Mouse (Mus musculus): ENCODE measurements around the gene Olfr1181. TPM values are rescaled to one million over a fixed set of nuclear protein-coding genes. Genes with fewer than 3 reads are reported as not detected.
"Not testable (repeated sequence)": the region's sequence is repeated elsewhere in the genome, so short reads cannot be mapped to it uniquely, and the experiment has no call there.

The Olfr1181 gene
- total RNA-seq (2021), result not detected
- long read RNA-seq, experiment 1, result 0 reads
- long read RNA-seq, experiment 2, result 0 reads

DNA sequence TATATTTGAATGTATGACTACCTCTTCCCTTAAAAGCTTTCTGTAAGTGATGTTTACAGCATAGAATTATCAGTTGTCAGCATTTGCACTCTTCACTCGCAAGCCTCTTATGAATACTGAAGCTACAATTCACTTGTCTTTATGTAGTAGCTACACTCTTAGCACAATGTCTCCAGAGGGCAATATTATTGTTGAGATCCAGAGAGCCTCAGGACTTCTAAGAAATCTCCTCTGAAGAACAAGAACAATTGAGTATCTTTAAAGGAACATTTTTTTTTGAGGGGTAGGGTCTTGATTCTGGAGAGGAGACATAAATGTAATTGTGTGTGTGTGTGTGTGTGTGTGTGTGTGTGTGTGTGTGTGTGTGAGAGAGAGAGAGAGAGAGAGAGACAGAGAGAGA, at the start of gene Olfr1181:
Gene Olfr1181 (minus strand): TSS at position 101 of the 400 bp plus-strand sequence.
- DNase-seq (ENCODE audit: low spot score in 2 of 2), result no peak
- intact Hi-C loops (cut with DNase I), result no loop called here

DNA sequence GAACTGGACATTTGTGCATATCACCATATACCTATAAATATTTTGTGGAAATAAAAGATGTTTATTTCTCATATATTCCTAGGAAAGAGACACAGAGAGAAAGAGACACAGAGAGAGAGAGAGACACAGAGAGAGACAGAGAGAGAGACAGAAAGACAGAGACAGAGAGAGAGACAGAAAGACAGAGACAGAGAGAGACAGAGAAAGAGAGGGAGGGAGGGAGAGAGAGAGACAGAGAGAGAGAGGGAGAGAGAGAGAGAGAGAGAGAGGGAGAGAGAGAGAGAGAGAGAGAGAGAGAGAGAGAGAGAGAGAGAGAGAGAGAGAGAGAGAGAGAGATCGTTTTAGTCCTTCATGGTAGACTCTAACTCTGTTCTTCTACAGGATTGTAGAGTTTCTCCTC, 28.6 kb upstream of the Olfr1181 start, which contains the start of gene Olfr1183:
Gene Olfr1183 (plus strand): TSS at position 301 of the 400 bp plus-strand sequence.
- intact Hi-C loops (cut with DNase I), result not testable (repeated sequence)

DNA sequence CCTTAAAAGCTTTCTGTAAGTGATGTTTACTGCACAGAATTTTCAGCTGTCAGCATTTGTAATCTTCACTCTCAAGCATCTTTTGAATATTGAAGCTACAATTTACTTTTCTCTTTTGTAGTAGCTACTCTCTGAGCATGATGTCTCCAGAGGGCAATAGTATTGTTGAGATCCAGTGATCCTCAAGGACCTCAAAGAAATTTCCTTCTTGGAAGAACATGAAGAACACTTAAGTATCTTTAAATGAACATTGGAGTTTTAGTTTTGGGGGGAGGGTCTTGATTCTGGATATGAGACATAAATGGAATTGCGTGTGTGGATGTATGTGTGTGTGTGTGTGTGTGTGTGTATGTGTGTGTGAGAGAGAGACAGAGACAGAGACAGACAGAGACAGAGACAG, 23.1 kb upstream of the Olfr1181 start, which contains the start of gene Gm13757:
Gene Gm13757 (minus strand): TSS at position 101 of the 400 bp plus-strand sequence.
- intact Hi-C loops (cut with DNase I), result no loop called here
- DNase-seq (ENCODE audit: low spot score in 2 of 2), result no peak

More for the DNA sequence above, 28.6 kb upstream of the Olfr1181 start, which contains the start of gene Olfr1183:
- not testable (repeated sequence) for DNase-seq (ENCODE audit: low spot score in 2 of 2)

DNA sequence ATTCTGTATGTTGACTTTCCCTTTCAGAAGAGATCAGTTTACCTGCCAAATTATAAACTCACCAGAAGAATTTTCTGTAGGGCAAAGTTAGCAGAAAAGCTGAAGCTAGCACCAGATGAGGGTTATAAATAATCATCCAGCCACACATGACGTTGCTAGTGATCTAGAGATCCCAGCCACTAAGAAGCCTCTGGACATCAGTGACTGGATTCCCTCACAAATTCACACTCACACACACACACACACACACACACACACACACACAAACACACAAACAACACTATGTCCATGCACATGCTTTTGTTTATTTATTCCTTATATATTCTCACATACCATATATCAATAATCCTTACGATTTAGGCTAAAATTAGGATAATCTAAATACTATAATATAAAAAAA, 6.9 kb downstream of the Olfr1181 start, which contains the start of gene Olfr1180:
Gene Olfr1180 (minus strand): TSS at position 101 of the 400 bp plus-strand sequence.
- no peak for DNase-seq (ENCODE audit: low spot score in 2 of 2)
- intact Hi-C loops (cut with DNase I), result no loop called here

DNA sequence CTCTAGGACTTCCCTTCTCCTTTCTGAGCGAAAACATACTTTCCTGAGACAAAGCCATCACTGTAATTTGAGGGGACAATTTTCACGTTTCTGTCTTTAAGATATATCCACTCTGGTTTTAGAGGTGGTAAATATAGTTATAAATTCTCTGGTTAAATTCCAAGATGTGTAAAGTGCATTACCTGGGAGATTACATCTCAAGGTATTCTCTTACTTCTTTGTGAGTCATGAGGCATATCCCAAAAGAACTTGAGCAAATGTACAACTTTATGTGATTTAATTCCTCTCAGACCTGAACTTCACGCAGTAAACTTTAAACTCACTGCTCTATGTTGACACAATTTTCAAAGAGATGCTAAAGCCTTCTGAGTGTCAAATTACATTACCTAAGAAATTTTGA, 19.6 kb downstream of the Olfr1181 start, which contains the start of gene Olfr1179:
Gene Olfr1179 (minus strand): TSS at position 101 of the 400 bp plus-strand sequence.
- intact Hi-C loops (cut with DNase I), result no loop called here
- DNase-seq (ENCODE audit: low spot score in 2 of 2), result no peak

DNA sequence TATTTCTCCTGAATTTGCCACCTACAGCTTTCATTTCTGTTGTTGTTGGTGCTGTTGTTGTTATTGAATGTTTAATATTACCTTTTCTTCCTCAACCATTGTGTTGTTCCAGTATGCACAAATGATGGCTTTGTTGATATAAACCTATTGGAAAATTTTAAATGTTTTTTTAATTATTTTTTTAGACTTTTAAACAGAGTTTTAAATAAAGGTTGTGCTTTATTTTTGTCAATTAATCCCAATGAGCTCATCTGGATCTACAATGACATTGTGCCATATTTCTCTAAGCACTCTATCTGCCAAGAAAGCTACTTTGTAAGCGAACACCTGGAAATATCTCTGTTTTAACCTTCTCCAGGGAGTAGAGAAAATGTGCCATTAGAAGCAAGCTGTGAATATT, 39.2 kb downstream of the Olfr1181 start, which contains the start of gene Olfr1178:
Gene Olfr1178 (plus strand): TSS at position 301 of the 400 bp plus-strand sequence.
- intact Hi-C loops (cut with DNase I), result no loop called here
- DNase-seq (ENCODE audit: low spot score in 2 of 2), result no peak

Other genes with a start within 250 kb of the Olfr1181 start
- not detected for gene Olfr1168, start 244.3 kb downstream of the Olfr1181 start, total RNA-seq (2021)
- not detected for gene Olfr1170, start 197.8 kb downstream of the Olfr1181 start, total RNA-seq (2021)
- not detected for gene Olfr1173, start 146.3 kb downstream of the Olfr1181 start, total RNA-seq (2021)
- not detected for gene Olfr1174-ps, start 111.0 kb downstream of the Olfr1181 start, total RNA-seq (2021)
- not detected for gene Olfr1175-ps, start 99.0 kb downstream of the Olfr1181 start, total RNA-seq (2021)
- not detected for gene Olfr1176, start 89.5 kb downstream of the Olfr1181 start, total RNA-seq (2021)
- gene Olfr1177-ps, start 79.7 kb downstream of the Olfr1181 start, total RNA-seq (2021), result not detected
- not detected for gene Olfr1178, start 39.1 kb downstream of the Olfr1181 start, total RNA-seq (2021)
- gene Olfr1179, start 19.7 kb downstream of the Olfr1181 start, total RNA-seq (2021), result not detected
- gene Olfr1180, start 7.0 kb downstream of the Olfr1181 start, total RNA-seq (2021), result not detected
- not detected for gene Gm13757, start 23.0 kb upstream of the Olfr1181 start, total RNA-seq (2021)
- not detected for gene Olfr1183, start 28.7 kb upstream of the Olfr1181 start, total RNA-seq (2021)
- not detected for gene Olfr1184, start 57.4 kb upstream of the Olfr1181 start, total RNA-seq (2021)
- gene Olfr1185-ps1, start 67.1 kb upstream of the Olfr1181 start, total RNA-seq (2021), result not detected
- not detected for gene Olfr1186, start 92.4 kb upstream of the Olfr1181 start, total RNA-seq (2021)
- not detected for gene Olfr1188, start 130.8 kb upstream of the Olfr1181 start, total RNA-seq (2021)
- not detected for gene Olfr1189, start 160.3 kb upstream of the Olfr1181 start, total RNA-seq (2021)
- not detected for gene Olfr1191-ps1, start 214.4 kb upstream of the Olfr1181 start, total RNA-seq (2021)
- gene Olfr1192-ps1, start 222.3 kb upstream of the Olfr1181 start, total RNA-seq (2021), result not detected
- gene Olfr1193, start 249.5 kb upstream of the Olfr1181 start, total RNA-seq (2021), result not detected